Mouse (Mus musculus) lung, postnatal 14 days (tissue): ENCODE results near the gene Prmt1.

Experiments used
- DNase-seq: peaks from one replicate; pipeline ENCODE4 v3.0.0; 2021

Prmt1 gene

GRCm38 (mm10) chr7:45012011-45012410 is 25.6 kb upstream of the Prmt1 start:
- no peak for DNase-seq

- DNase-seq, result no peak
Observed at GRCm38 (mm10) chr7:45008411-45008810, 22.0 kb upstream of the Prmt1 start.

GRCm38 (mm10) chr7:45007846-45008245 is 21.5 kb upstream of the Prmt1 start:
- DNase-seq, result no peak

GRCm38 (mm10) chr7:45007141-45007540 is 20.8 kb upstream of the Prmt1 start:
- DNase-seq, result no peak

- no peak for DNase-seq
Observed at GRCm38 (mm10) chr7:45006503-45006902, 20.1 kb upstream of the Prmt1 start.

- DNase-seq, result no peak
Observed at GRCm38 (mm10) chr7:45005321-45005992, 19.1 kb upstream of the Prmt1 start.

GRCm38 (mm10) chr7:45004546-45004945 is 18.2 kb upstream of the Prmt1 start:
- DNase-seq, result no peak

GRCm38 (mm10) chr7:45002440-45002839 is 16.1 kb upstream of the Prmt1 start:
- DNase-seq, result no peak

- no peak for DNase-seq
Observed at GRCm38 (mm10) chr7:45000539-45001114, 14.3 kb upstream of the Prmt1 start.

GRCm38 (mm10) chr7:44999753-45000152 is 13.4 kb upstream of the Prmt1 start:
- peak; percentile 41 for DNase-seq

- DNase-seq, result peak; percentile 65
Observed at GRCm38 (mm10) chr7:44998501-44998955, 12.2 kb upstream of the Prmt1 start, which contains the start of gene Bcl2l12. Gene Bcl2l12 (minus strand): TSS chr7:44998712.

- DNase-seq, result no peak
Observed at GRCm38 (mm10) chr7:44997940-44998428, 11.6 kb upstream of the Prmt1 start.

- DNase-seq, result peak; percentile 98
Observed at GRCm38 (mm10) chr7:44997231-44997939, 11.0 kb upstream of the Prmt1 start, which contains the start of gene Irf3. Gene Irf3 (plus strand): TSS chr7:44997648.

- DNase-seq, result no peak
Observed at GRCm38 (mm10) chr7:44996672-44997071, 10.3 kb upstream of the Prmt1 start.

- no peak for DNase-seq
Observed at GRCm38 (mm10) chr7:44986879-44987718, 731 bp upstream of the Prmt1 start.

GRCm38 (mm10) chr7:44985595-44986191 is 675 bp downstream of the Prmt1 start:
- DNase-seq, result peak; percentile 66

GRCm38 (mm10) chr7:44984833-44985164 is 1.6 kb downstream of the Prmt1 start:
- no peak for DNase-seq

- DNase-seq, result no peak
Observed at GRCm38 (mm10) chr7:44983944-44984832, 2.2 kb downstream of the Prmt1 start.

- peak; percentile 95 for DNase-seq
Observed at GRCm38 (mm10) chr7:44983085-44983484, 3.3 kb downstream of the Prmt1 start.

- no peak for DNase-seq
Observed at GRCm38 (mm10) chr7:44981539-44981938, 4.8 kb downstream of the Prmt1 start.

- DNase-seq, result no peak
Observed at GRCm38 (mm10) chr7:44978300-44978699, 8.1 kb downstream of the Prmt1 start.

- no peak for DNase-seq
Observed at GRCm38 (mm10) chr7:44975117-44975419, 11.3 kb downstream of the Prmt1 start.
